In genomic region chr2:167605817-167606744, GRCm38 (mm10) we compare ENCODE assay signal across 18 mouse cellular contexts. TPM values are rescaled to one million over a fixed set of nuclear protein-coding genes. Genes with fewer than 3 reads are reported as not detected.
DNase-seq lines count a peak whose midpoint lies in the region; ATAC-seq and TF ChIP-seq lines count a peak whose summit lies in the region.
"Had no signal": no experiment of that assay in that cellular context is flagged by ENCODE, and none has a peak within 500 bp of the region (broad histone marks: within the 10 kb centered on the region; RNA-seq: fewer than 3 reads in every experiment).

No protein-coding gene starts in this region.

- no peak overlapping the region for H3K4me2 ChIP-seq in heart, embryonic 14.5 days (ENCODE audit: low read length)
- H3K4me2 ChIP-seq in heart, embryonic 12.5 days, result no peak overlapping the region
- H3K4me2 ChIP-seq in liver, embryonic 13.5 days, result no peak overlapping the region
- H3K4me2 ChIP-seq in liver, embryonic 11.5 days, result no peak overlapping the region
- H3K4me2 ChIP-seq in myocyte (ENCODE audit: low read depth), result peak overlapping the region; percentile 15
- H3K4me2 ChIP-seq: embryonic facial prominence, embryonic 12.5 days; forebrain, embryonic 12.5 days; heart, embryonic 11.5 days; hindbrain, embryonic 13.5 days; intestine, embryonic 15.5 days had no signal

- peaks cover under 1% of the 10 kb centered on the region for H3K79me2 ChIP-seq in myocyte (ENCODE audit: control insufficient read depth, insufficient read depth)

- H3K9ac ChIP-seq in heart, embryonic 14.5 days (ENCODE audit: low read length), result 0 out of 2 replicates have a peak overlapping the region, but pooled peaks have one; percentile 17
- H3K9ac ChIP-seq in heart, embryonic 12.5 days, result no peak overlapping the region
- H3K9ac ChIP-seq in liver, embryonic 13.5 days, result no peak overlapping the region
- H3K9ac ChIP-seq in liver, embryonic 11.5 days (ENCODE audit: low read depth, low read length), result no peak overlapping the region
- H3K9ac ChIP-seq: embryonic facial prominence, embryonic 12.5 days; forebrain, embryonic 12.5 days; hindbrain, embryonic 13.5 days; intestine, embryonic 15.5 days had no signal

- 61% methylated on average over 17 of the region's 17 CpGs for WGBS in heart, embryonic 14.5 days
- 62% methylated on average over 17 of the region's 17 CpGs for WGBS in heart, embryonic 12.5 days
- 72% methylated on average over 17 of the region's 17 CpGs for WGBS in liver, embryonic 13.5 days (ENCODE audit: insufficient replicate concordance)
- WGBS in liver, embryonic 11.5 days, result 73% methylated on average over 17 of the region's 17 CpGs

- peaks cover 5 to 17% of the 10 kb centered on the region in 2 experiments; a peak in 3 of 4 replicates for H3K4me1 ChIP-seq in heart, embryonic 14.5 days (ENCODE audit: control insufficient read depth in 2 of 2, insufficient read depth in 2 of 2, low read length in 2 of 2)
- H3K4me1 ChIP-seq in heart, embryonic 12.5 days (replicated peaks), result peaks cover 42% of the 10 kb centered on the region
- peaks cover 21% of the 10 kb centered on the region for H3K4me1 ChIP-seq in liver, embryonic 13.5 days (replicated peaks)
- peaks cover 2% of the 10 kb centered on the region; the same call in 1 of the 2 replicates for H3K4me1 ChIP-seq in liver, embryonic 11.5 days (replicated peaks; ENCODE audit: control insufficient read depth, insufficient read depth, low read length)

- no peak for TF ChIP-seq POLR2A in myocyte (IDR thresholded peaks at IDR 0.05; ENCODE audit: insufficient read length, low read depth)

- H3K27ac ChIP-seq in heart, embryonic 14.5 days (replicated peaks in 1 of 2; ENCODE audit: control insufficient read depth in 1 of 2, insufficient read depth in 1 of 2, low read depth in 2 of 2, low read length in 2 of 2), result 0 out of 4 replicates have a peak overlapping the region, but pooled peaks of 1 of the 2 experiments have one; percentile 3
- H3K27ac ChIP-seq in heart, embryonic 12.5 days (ENCODE audit: poor library complexity, severe bottlenecking), result no peak overlapping the region
- H3K27ac ChIP-seq in liver, embryonic 13.5 days, result no peak overlapping the region
- H3K27ac ChIP-seq in liver, embryonic 11.5 days (ENCODE audit: low read depth, low read length), result no peak overlapping the region
- H3K27ac ChIP-seq: embryonic facial prominence, embryonic 12.5 days; forebrain, embryonic 12.5 days; hindbrain, embryonic 13.5 days; hindbrain, postnatal 0 days; intestine, embryonic 15.5 days had no signal

- no peaks in the 10 kb centered on the region for H3K9me3 ChIP-seq in heart, embryonic 14.5 days (ENCODE audit: control insufficient read depth, low read length)
- H3K9me3 ChIP-seq in heart, embryonic 12.5 days (replicated peaks), result no peaks in the 10 kb centered on the region
- no peaks in the 10 kb centered on the region for H3K9me3 ChIP-seq in liver, embryonic 13.5 days (replicated peaks)
- H3K9me3 ChIP-seq in liver, embryonic 11.5 days (ENCODE audit: control insufficient read depth, low read length), result no peaks in the 10 kb centered on the region
- H3K9me3 ChIP-seq: embryonic facial prominence, embryonic 12.5 days; forebrain, embryonic 12.5 days; G1E; hindbrain, embryonic 13.5 days; intestine, embryonic 15.5 days had no signal

- no peak overlapping the region for H3K4me3 ChIP-seq in heart, embryonic 14.5 days (ENCODE audit: control insufficient read depth in 1 of 2, insufficient read depth in 1 of 2, low read depth in 1 of 2, low read length in 2 of 2)
- H3K4me3 ChIP-seq in heart, embryonic 12.5 days, result no peak overlapping the region
- H3K4me3 ChIP-seq in liver, embryonic 13.5 days (replicated peaks), result no peak overlapping the region
- no peak overlapping the region for H3K4me3 ChIP-seq in liver, embryonic 11.5 days (ENCODE audit: low read depth, low read length)
- H3K4me3 ChIP-seq in myocyte, result no peak overlapping the region
- H3K4me3 ChIP-seq: embryonic facial prominence, embryonic 12.5 days; forebrain, embryonic 12.5 days; hindbrain, embryonic 13.5 days; intestine, embryonic 15.5 days had no signal

- ATAC-seq in heart, embryonic 14.5 days (ENCODE audit: insufficient number of reproducible peaks, insufficient read depth, low FRiP score, low read depth), result no peak
- ATAC-seq in heart, embryonic 12.5 days (ENCODE audit: insufficient number of reproducible peaks, low FRiP score), result no peak
- ATAC-seq in liver, embryonic 13.5 days (ENCODE audit: low read depth), result peak; percentile 18; the same call in 1 of the 2 replicates
- no peak; the same call in 1 of the 2 replicates for ATAC-seq in liver, embryonic 11.5 days (replicated peaks; ENCODE audit: low FRiP score)
- 0 out of 2 replicates have a peak, but pooled peaks have one; percentile 4 for ATAC-seq in granulocyte monocyte progenitor cell, adult 5-6 weeks (replicated peaks; ENCODE audit: poor library complexity, severe bottlenecking)

- peaks cover 31% of the 10 kb centered on the region for H3K36me3 ChIP-seq in heart, embryonic 14.5 days (ENCODE audit: control insufficient read depth, insufficient read depth, low read length)
- H3K36me3 ChIP-seq in heart, embryonic 12.5 days, result peaks cover 29% of the 10 kb centered on the region
- H3K36me3 ChIP-seq in liver, embryonic 13.5 days, result peaks cover 39% of the 10 kb centered on the region
- H3K36me3 ChIP-seq in liver, embryonic 11.5 days (ENCODE audit: control insufficient read depth, insufficient read depth, low read length), result peaks cover 15% of the 10 kb centered on the region
- peaks cover 9% of the 10 kb centered on the region for H3K36me3 ChIP-seq in myocyte (ENCODE audit: control insufficient read depth, insufficient read depth)

- no peak overlapping the region for H3ac ChIP-seq in myocyte (ENCODE audit: control insufficient read depth, insufficient read length)

- DNase-seq in liver, embryonic 13.5 days, result no peak
- DNase-seq in liver, embryonic 11.5 days (ENCODE audit: low spot score), result no peak
- no peak for DNase-seq in cerebellum, adult 11 months

- no peaks in the 10 kb centered on the region for H3K27me3 ChIP-seq in heart, embryonic 14.5 days (ENCODE audit: control insufficient read depth, insufficient read depth, low read length)
- peaks cover 5% of the 10 kb centered on the region; the same call in 1 of the 2 replicates for H3K27me3 ChIP-seq in heart, embryonic 12.5 days (replicated peaks)
- no peaks in the 10 kb centered on the region for H3K27me3 ChIP-seq in liver, embryonic 13.5 days
- H3K27me3 ChIP-seq in liver, embryonic 11.5 days (replicated peaks; ENCODE audit: control insufficient read depth, insufficient read depth, low read length), result no peaks in the 10 kb centered on the region
- no peaks in the 10 kb centered on the region for H3K27me3 ChIP-seq in myocyte (ENCODE audit: control insufficient read depth, insufficient read depth, insufficient read length)
- H3K27me3 ChIP-seq: embryonic facial prominence, embryonic 12.5 days; intestine, embryonic 15.5 days had no signal

TF ChIP-seq in myocyte, 11 proteins besides CTCF, POLR2A, EP300 and RAD21:
- peak; percentile 66 for TF ChIP-seq TCF3 (IDR thresholded peaks at IDR 0.05; ENCODE audit: insufficient read length, low read depth)
- no peak for TF ChIP-seq TCF12 (IDR thresholded peaks at IDR 0.05; ENCODE audit: insufficient read depth, poor library complexity, severe bottlenecking)
- no peak for TF ChIP-seq SRF (IDR thresholded peaks at IDR 0.05; ENCODE audit: control insufficient read depth, insufficient read length, low read depth)
- TF ChIP-seq MYOG (IDR thresholded peaks at IDR 0.05; ENCODE audit: control insufficient read depth in 1 of 3, insufficient read depth in 1 of 3, insufficient read length in 2 of 3, low read depth in 2 of 3), result peak; percentile 48 to 76 (median 52)
- TF ChIP-seq POLR2AphosphoS2 (IDR thresholded peaks at IDR 0.05; ENCODE audit: insufficient read length, low read depth), result peak; percentile 52
- TF ChIP-seq REST (IDR thresholded peaks at IDR 0.05; ENCODE audit: insufficient read depth, insufficient read length), result no peak
- TF ChIP-seq CEBPB (IDR thresholded peaks at IDR 0.05; ENCODE audit: insufficient read depth, poor library complexity, severe bottlenecking), result no peak
- TF ChIP-seq MYOD1 (IDR thresholded peaks at IDR 0.05; ENCODE audit: control insufficient read depth in 1 of 3, insufficient read length in 2 of 3, low read depth in 2 of 3), result peak; percentile 68 to 96 (median 89)
- TF ChIP-seq E2F4 (IDR thresholded peaks at IDR 0.05; ENCODE audit: insufficient read depth), result no peak
- TF ChIP-seq MAX (IDR thresholded peaks at IDR 0.05; ENCODE audit: low read depth), result no peak
- peak; percentile 23 for TF ChIP-seq USF1 (IDR thresholded peaks at IDR 0.05; ENCODE audit: low read depth)

RNA-seq across cellular contexts. Expression of gene Ube2v1, which starts 25.8 kb away (rescaled TPM):
- polyA plus RNA-seq in heart, embryonic 14.5 days (2014; fragmentation: Nextera tagmentation; extraction: Ambion mirVana), result 166 and 175 TPM in 2 replicates
- polyA plus RNA-seq in heart, embryonic 12.5 days (2016; fragmentation: Nextera tagmentation; extraction: Ambion mirVana), result 216 and 235 TPM in 2 replicates
- polyA plus RNA-seq in liver, embryonic 13.5 days (2015; fragmentation: Nextera tagmentation; extraction: Ambion mirVana), result 205 and 229 TPM in 2 replicates
- 304 and 308 TPM in 2 replicates for polyA plus RNA-seq in liver, embryonic 11.5 days (2014; fragmentation: Nextera tagmentation; extraction: Ambion mirVana)
- 112 and 155 TPM in 2 replicates for total RNA-seq in granulocyte monocyte progenitor cell, adult 5-6 weeks (2014; fragmentation: Nextera tagmentation)
- 49.7 and 50.5 TPM in 2 replicates for total RNA-seq in granulocyte monocyte progenitor cell, adult 5-6 weeks (2017)
- polyA plus RNA-seq in myocyte (2012; fragmentation: generic; extraction: Trizol), result 322 TPM

RNA-seq across cellular contexts. Expression of gene Gm20431, which starts 55.2 kb away (rescaled TPM):
- polyA plus RNA-seq in heart, embryonic 14.5 days (2014; fragmentation: Nextera tagmentation; extraction: Ambion mirVana), result 0.19 and 5.2 TPM in 2 replicates
- polyA plus RNA-seq in heart, embryonic 12.5 days (2016; fragmentation: Nextera tagmentation; extraction: Ambion mirVana), result 10.4 and 11.5 TPM in 2 replicates
- polyA plus RNA-seq in liver, embryonic 13.5 days (2015; fragmentation: Nextera tagmentation; extraction: Ambion mirVana), result 2.9 TPM in 1 of 2 replicates, not detected in the other
- polyA plus RNA-seq in liver, embryonic 11.5 days (2014; fragmentation: Nextera tagmentation; extraction: Ambion mirVana), result 3.8 and 4.9 TPM in 2 replicates
- total RNA-seq in granulocyte monocyte progenitor cell, adult 5-6 weeks (2014; fragmentation: Nextera tagmentation), result 4.6 and 11.6 TPM in 2 replicates
- not detected in 2 replicates for total RNA-seq in granulocyte monocyte progenitor cell, adult 5-6 weeks (2017)
- polyA plus RNA-seq in myocyte (2012; fragmentation: generic; extraction: Trizol), result 9.2 TPM
- total RNA-seq: hematopoietic stem cell, adult 5-6 weeks had no signal
- polyA plus RNA-seq: CD4-positive, CD25-positive, alpha-beta regulatory T cell, adult 4 months; cortical plate, adult 2 months; frontal cortex, adult 2 months; G1E had no signal

Comparison
In these comparisons a context has a peak if more than half of its experiments do, and no peak if none do; other contexts are left out.
1. ATAC-seq: peak in liver, embryonic 13.5 days (single experiment) and granulocyte monocyte progenitor cell, adult 5-6 weeks (single experiment); none in heart, embryonic 14.5 days (single experiment), heart, embryonic 12.5 days (single experiment) and liver, embryonic 11.5 days (single experiment).